Mouse (Mus musculus) thymus, adult 2 months (tissue): ENCODE results near the gene Olfr617.

ENCODE experiments used
- CTCF ChIP-seq: fragments of 200-500 bp; IDR thresholded peaks from 2 replicates; pipeline ENCODE4 v1.5.1; 2012; ENCODE audit warnings: mild to moderate bottlenecking, control low read depth, low read length, moderate library complexity, borderline replicate concordance; ENCODE audit not compliant: control insufficient read depth, poor library complexity, insufficient read depth; ENCODE audit errors: extremely low read depth
- POLR2A ChIP-seq: fragments of 200-500 bp; IDR thresholded peaks from 2 replicates; pipeline ENCODE4 v1.6.1; 2012; ENCODE audit warnings: mild to moderate bottlenecking, low read length, control low read depth, moderate library complexity; ENCODE audit not compliant: control insufficient read depth, poor library complexity, insufficient read depth; ENCODE audit errors: extremely low read depth

GRCm38 (mm10) chr7:103600275-103600674 is 27.4 kb downstream of the Olfr617 start, which contains the start of gene Olfr619:
- no peak for TF ChIP-seq POLR2A
- TF ChIP-seq CTCF = no peak
